Mouse (Mus musculus): ENCODE data around the gene Polr3gl. TPM values are rescaled to one million over a fixed set of nuclear protein-coding genes. Genes with fewer than 3 reads are reported as not detected.

The Polr3gl gene
- total RNA-seq, 1 experiment: 5.7 TPM

DNA sequence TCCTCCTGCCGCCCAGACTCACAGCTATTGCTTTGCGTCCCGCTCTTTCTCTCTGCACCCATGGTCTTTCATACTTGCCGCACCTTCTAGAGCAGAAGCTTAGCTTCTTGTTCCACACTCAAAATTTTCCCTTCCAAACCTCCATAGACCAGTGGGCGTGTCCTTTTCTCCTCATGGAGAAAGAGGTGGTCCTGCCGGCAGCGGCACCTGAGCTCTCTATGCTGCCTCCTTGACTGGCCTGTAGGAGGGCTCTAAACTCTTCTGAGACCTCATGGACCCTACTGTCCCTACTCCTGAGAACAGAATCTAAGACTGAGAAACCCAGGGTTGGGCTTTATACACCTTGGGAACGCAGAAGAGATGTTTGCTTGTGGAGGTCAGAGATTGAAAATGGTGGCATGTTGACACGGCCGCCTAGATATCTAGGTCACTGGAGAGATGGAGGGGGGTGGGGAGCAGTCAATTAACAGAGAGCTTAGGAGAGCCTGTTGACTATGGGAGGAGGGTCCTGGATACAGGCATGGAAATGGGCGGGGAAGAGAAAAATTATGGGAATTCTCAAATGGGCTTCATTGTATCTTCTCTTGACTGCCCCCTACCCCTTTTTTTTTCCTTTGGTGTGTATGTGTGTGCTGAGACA, 23.9 kb downstream of the Polr3gl start:
- in situ Hi-C loops (cut with MboI; ENCODE audit: low sequenced_read_pairs in 2 of 2, unreplicated experiment in 2 of 2): no loop called here
- DNase-seq (ENCODE audit: low read depth, low spot score): no peak
- Histone ChIP-seq H3K4me1 (ENCODE audit: control insufficient read depth in 2 of 2, insufficient read depth in 2 of 2, low read length in 2 of 2, poor library complexity in 1 of 2) (peaks cover 12 to 36% of the 10 kb centered on the region in 2 experiments), H3K36me3 (ENCODE audit: control insufficient read depth, insufficient read depth, low read length, poor library complexity, severe bottlenecking) (no peaks in the 10 kb centered on the region), H3K9ac (ENCODE audit: insufficient read depth, low read depth, low read length, poor library complexity, severe bottlenecking) (peak overlapping the region; percentile 83; the same call in 1 of the 2 replicates), H3K27ac (ENCODE audit: insufficient read depth, low read depth, low read length, poor library complexity, severe bottlenecking) (peak overlapping the region; percentile 72; the same call in 1 of the 2 replicates), H3K4me3 (ENCODE audit: insufficient read depth in 1 of 2, low read depth in 1 of 2, low read length in 2 of 2, poor library complexity in 1 of 2, severe bottlenecking in 1 of 2) (peak overlapping the region; percentile 56 to 68), H3K9me3 (ENCODE audit: control insufficient read depth, insufficient read depth, low read depth, low read length) (no peaks in the 10 kb centered on the region)
- no peak for TF ChIP-seq CHD2 (IDR thresholded peaks at IDR 0.05; ENCODE audit: low read depth, low read length)

DNA sequence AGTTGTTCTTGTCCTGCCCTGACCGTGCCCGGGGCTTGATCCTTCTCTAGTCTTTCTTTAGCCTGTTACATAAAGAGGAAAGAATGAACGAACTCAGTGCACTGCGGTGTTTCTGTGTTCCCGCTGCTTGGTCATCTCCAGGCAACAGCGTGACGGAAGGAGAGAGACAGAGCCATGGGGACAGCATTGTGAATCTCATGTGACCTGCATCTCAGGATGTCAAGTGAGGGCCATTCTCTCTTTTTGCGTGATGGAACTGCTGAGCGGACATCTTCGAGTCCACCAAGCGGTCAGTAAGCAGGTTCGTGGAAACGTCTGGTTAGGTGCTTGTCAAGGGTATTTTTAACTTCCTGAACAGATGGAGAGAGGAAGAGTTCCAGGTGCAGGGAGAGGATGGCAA, 24.5 kb downstream of the Polr3gl start:
- peak overlapping the region; percentile 56 to 68 for H3K4me3 ChIP-seq (ENCODE audit: insufficient read depth in 1 of 2, low read depth in 1 of 2, low read length in 2 of 2, poor library complexity in 1 of 2, severe bottlenecking in 1 of 2)
- H3K9me3 ChIP-seq (ENCODE audit: control insufficient read depth, insufficient read depth, low read depth, low read length): no peaks in the 10 kb centered on the region
- in situ Hi-C loops (cut with MboI; ENCODE audit: low sequenced_read_pairs in 2 of 2, unreplicated experiment in 2 of 2): no loop called here
- H3K27ac ChIP-seq (ENCODE audit: insufficient read depth, low read depth, low read length, poor library complexity, severe bottlenecking): peak overlapping the region; percentile 72; the same call in 1 of the 2 replicates
- no peak for TF ChIP-seq CHD2 (IDR thresholded peaks at IDR 0.05; ENCODE audit: low read depth, low read length)
- TF ChIP-seq ZNF384 (IDR thresholded peaks at IDR 0.05; ENCODE audit: low read depth, low read length): no peak
- no peak for TF ChIP-seq HCFC1 (IDR thresholded peaks at IDR 0.05; ENCODE audit: borderline replicate concordance, insufficient read depth, low read length)
- no peak for TF ChIP-seq ZC3H11A (IDR thresholded peaks at IDR 0.05; ENCODE audit: borderline replicate concordance, low read depth, low read length)
- TF ChIP-seq MAFK (IDR thresholded peaks at IDR 0.05; ENCODE audit: insufficient read depth, low read depth, low read length): no peak
- no peak for DNase-seq (ENCODE audit: low read depth, low spot score)
- peaks cover 14 to 36% of the 10 kb centered on the region in 2 experiments for H3K4me1 ChIP-seq (ENCODE audit: control insufficient read depth in 2 of 2, insufficient read depth in 2 of 2, low read length in 2 of 2, poor library complexity in 1 of 2)
- no peaks in the 10 kb centered on the region for H3K36me3 ChIP-seq (ENCODE audit: control insufficient read depth, insufficient read depth, low read length, poor library complexity, severe bottlenecking)
- peak overlapping the region; percentile 83; the same call in 1 of the 2 replicates for H3K9ac ChIP-seq (ENCODE audit: insufficient read depth, low read depth, low read length, poor library complexity, severe bottlenecking)

DNA sequence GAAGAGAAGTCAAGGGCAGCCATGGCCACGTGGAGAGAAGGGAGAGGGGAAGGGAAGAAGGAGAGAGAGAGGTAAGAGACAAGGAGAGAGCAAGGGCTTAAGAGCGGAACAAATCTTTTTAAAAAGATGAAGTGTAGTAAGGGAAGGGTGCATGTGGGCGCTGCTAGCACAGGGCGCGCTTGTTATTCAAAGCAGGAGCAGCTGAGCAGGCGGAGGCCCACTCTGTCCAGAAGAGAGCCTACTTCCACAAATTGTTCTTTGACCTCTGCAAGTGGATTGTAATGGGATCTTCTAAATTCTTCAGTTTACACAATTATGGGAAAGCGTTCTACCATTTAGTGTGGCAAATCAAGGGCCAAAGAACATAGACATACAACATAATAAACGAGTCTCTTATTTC, 25.4 kb downstream of the Polr3gl start:
- H3K36me3 ChIP-seq (ENCODE audit: control insufficient read depth, insufficient read depth, low read length, poor library complexity, severe bottlenecking): no peaks in the 10 kb centered on the region
- in situ Hi-C loops (cut with MboI; ENCODE audit: low sequenced_read_pairs in 2 of 2, unreplicated experiment in 2 of 2): no loop called here
- peak overlapping the region; percentile 6; the same call in 1 of the 2 replicates for H3K27ac ChIP-seq (ENCODE audit: insufficient read depth, low read depth, low read length, poor library complexity, severe bottlenecking)
- no peak for DNase-seq (ENCODE audit: low read depth, low spot score)
- no peaks in the 10 kb centered on the region for H3K9me3 ChIP-seq (ENCODE audit: control insufficient read depth, insufficient read depth, low read depth, low read length)
- H3K9ac ChIP-seq (ENCODE audit: insufficient read depth, low read depth, low read length, poor library complexity, severe bottlenecking): no peak overlapping the region; the same call in 1 of the 2 replicates
- no peak overlapping the region for H3K4me3 ChIP-seq (ENCODE audit: insufficient read depth in 1 of 2, low read depth in 1 of 2, low read length in 2 of 2, poor library complexity in 1 of 2, severe bottlenecking in 1 of 2)
- H3K4me1 ChIP-seq (ENCODE audit: control insufficient read depth in 2 of 2, insufficient read depth in 2 of 2, low read length in 2 of 2, poor library complexity in 1 of 2): peaks cover 18 to 34% of the 10 kb centered on the region in 2 experiments
- TF ChIP-seq HCFC1 (IDR thresholded peaks at IDR 0.05; ENCODE audit: borderline replicate concordance, insufficient read depth, low read length) (no peak), ZNF384 (IDR thresholded peaks at IDR 0.05; ENCODE audit: low read depth, low read length) (no peak), MAFK (IDR thresholded peaks at IDR 0.05; ENCODE audit: insufficient read depth, low read depth, low read length) (no peak), ZC3H11A (IDR thresholded peaks at IDR 0.05; ENCODE audit: borderline replicate concordance, low read depth, low read length) (no peak), CHD2 (IDR thresholded peaks at IDR 0.05; ENCODE audit: low read depth, low read length) (no peak)

DNA sequence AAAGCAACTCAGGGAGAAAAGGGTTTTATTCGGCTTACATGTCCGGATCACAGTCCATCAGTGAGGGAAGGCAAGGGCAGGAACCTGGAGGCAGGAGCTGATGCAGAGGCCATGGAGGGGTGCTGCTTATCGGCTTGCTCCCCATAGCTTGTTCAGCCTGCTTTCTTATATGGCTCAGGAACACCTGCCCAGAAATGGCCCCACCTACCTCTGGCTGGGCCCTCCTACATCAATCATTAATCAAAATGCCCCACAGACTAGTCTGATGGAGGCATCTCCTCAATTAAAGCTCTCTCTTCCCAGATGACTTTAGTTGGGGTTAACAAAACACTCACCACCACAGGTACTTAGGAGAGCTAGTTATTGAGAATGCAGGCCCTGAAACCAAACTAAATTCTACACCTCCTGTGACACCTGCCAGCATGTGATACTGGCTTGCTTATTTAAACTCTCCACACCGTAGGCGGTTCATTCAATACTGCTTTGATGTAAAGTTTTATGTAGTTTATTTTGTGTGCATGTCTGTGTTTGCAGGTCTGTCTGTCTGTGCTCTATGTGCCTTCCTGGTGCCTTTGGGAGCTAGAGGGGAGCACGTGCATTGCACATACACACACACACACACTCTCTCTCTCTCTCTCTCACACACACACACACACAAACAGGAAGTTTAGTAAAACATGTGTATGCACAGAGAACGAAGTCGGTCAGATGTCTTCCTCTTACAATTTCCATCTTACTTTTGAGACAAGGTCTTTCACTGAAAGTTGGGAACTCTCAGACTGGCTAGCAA, 27.1 kb downstream of the Polr3gl start:
- no peak overlapping the region; the same call in 1 of the 2 replicates for H3K27ac ChIP-seq (ENCODE audit: insufficient read depth, low read depth, low read length, poor library complexity, severe bottlenecking)
- peaks cover 2% of the 10 kb centered on the region; the same call in 1 of the 2 replicates for H3K36me3 ChIP-seq (ENCODE audit: control insufficient read depth, insufficient read depth, low read length, poor library complexity, severe bottlenecking)
- H3K4me1 ChIP-seq (ENCODE audit: control insufficient read depth in 2 of 2, insufficient read depth in 2 of 2, low read length in 2 of 2, poor library complexity in 1 of 2): peaks cover 16 to 30% of the 10 kb centered on the region in 2 experiments
- H3K4me3 ChIP-seq (ENCODE audit: insufficient read depth in 1 of 2, low read depth in 1 of 2, low read length in 2 of 2, poor library complexity in 1 of 2, severe bottlenecking in 1 of 2): no peak overlapping the region
- TF ChIP-seq CHD2 (IDR thresholded peaks at IDR 0.05; ENCODE audit: low read depth, low read length) (no peak), ZNF384 (IDR thresholded peaks at IDR 0.05; ENCODE audit: low read depth, low read length) (no peak), MAFK (IDR thresholded peaks at IDR 0.05; ENCODE audit: insufficient read depth, low read depth, low read length) (no peak), HCFC1 (IDR thresholded peaks at IDR 0.05; ENCODE audit: borderline replicate concordance, insufficient read depth, low read length) (no peak), ZC3H11A (IDR thresholded peaks at IDR 0.05; ENCODE audit: borderline replicate concordance, low read depth, low read length) (no peak)
- in situ Hi-C loops (cut with MboI; ENCODE audit: low sequenced_read_pairs in 2 of 2, unreplicated experiment in 2 of 2): no loop called here
- no peaks in the 10 kb centered on the region for H3K9me3 ChIP-seq (ENCODE audit: control insufficient read depth, insufficient read depth, low read depth, low read length)
- peak overlapping the region; percentile 62; the same call in 1 of the 2 replicates for H3K9ac ChIP-seq (ENCODE audit: insufficient read depth, low read depth, low read length, poor library complexity, severe bottlenecking)
- no peak for DNase-seq (ENCODE audit: low read depth, low spot score)

Measured in ES-E14 (cell line).